8 mouse cellular contexts compared by ENCODE assay signal in genomic region chr10:25298264-25298671, GRCm38 (mm10). TPM values are rescaled to one million over a fixed set of nuclear protein-coding genes. Genes with fewer than 3 reads are reported as not detected.
DNase-seq lines count a peak whose midpoint lies in the region; ATAC-seq lines count a peak whose summit lies in the region.

No protein-coding gene starts in this region.

- H3K4me3 ChIP-seq in forebrain, embryonic 10.5 days, result peak overlapping the region; percentile 71; the same call in 1 of the 2 replicates
- no peak overlapping the region for H3K4me3 ChIP-seq in forebrain, embryonic 15.5 days
- H3K4me3 ChIP-seq in hindbrain, embryonic 12.5 days, result 0 out of 2 replicates have a peak overlapping the region, but pooled peaks have one; percentile 55
- peak overlapping the region; percentile 80 for H3K4me3 ChIP-seq in liver, embryonic 13.5 days (replicated peaks)
- H3K4me3 ChIP-seq in neural tube, embryonic 15.5 days (replicated peaks), result no peak overlapping the region

- H3K9ac ChIP-seq in forebrain, embryonic 15.5 days (replicated peaks), result no peak overlapping the region
- no peak overlapping the region for H3K9ac ChIP-seq in hindbrain, embryonic 12.5 days
- peak overlapping the region; percentile 84 for H3K9ac ChIP-seq in liver, embryonic 13.5 days
- no peak overlapping the region for H3K9ac ChIP-seq in neural tube, embryonic 15.5 days (replicated peaks)

- no peak for ATAC-seq in forebrain, embryonic 15.5 days (replicated peaks)
- ATAC-seq in hindbrain, embryonic 12.5 days (ENCODE audit: low FRiP score), result no peak
- ATAC-seq in liver, embryonic 13.5 days (ENCODE audit: low read depth), result peak; percentile 55
- no peak for ATAC-seq in neural tube, embryonic 15.5 days (ENCODE audit: low FRiP score)

- no peaks in the 10 kb centered on the region for H3K27me3 ChIP-seq in forebrain, embryonic 10.5 days (ENCODE audit: poor library complexity, severe bottlenecking)
- H3K27me3 ChIP-seq in forebrain, embryonic 15.5 days, result no peaks in the 10 kb centered on the region
- no peaks in the 10 kb centered on the region for H3K27me3 ChIP-seq in hindbrain, embryonic 12.5 days
- H3K27me3 ChIP-seq in liver, embryonic 13.5 days, result no peaks in the 10 kb centered on the region
- 0 out of 2 replicates have a peak, but pooled peaks cover 2% of the 10 kb centered on the region for H3K27me3 ChIP-seq in neural tube, embryonic 15.5 days (replicated peaks)

- no peaks in the 10 kb centered on the region for H3K9me3 ChIP-seq in forebrain, embryonic 10.5 days
- no peaks in the 10 kb centered on the region for H3K9me3 ChIP-seq in forebrain, embryonic 15.5 days
- no peaks in the 10 kb centered on the region for H3K9me3 ChIP-seq in hindbrain, embryonic 12.5 days (replicated peaks)
- no peaks in the 10 kb centered on the region for H3K9me3 ChIP-seq in liver, embryonic 13.5 days (replicated peaks)
- no peaks in the 10 kb centered on the region for H3K9me3 ChIP-seq in neural tube, embryonic 15.5 days (replicated peaks)

- H3K4me1 ChIP-seq in forebrain, embryonic 10.5 days, result peaks cover 16% of the 10 kb centered on the region
- peaks cover 7% of the 10 kb centered on the region; the same call in 1 of the 2 replicates for H3K4me1 ChIP-seq in forebrain, embryonic 15.5 days
- H3K4me1 ChIP-seq in hindbrain, embryonic 12.5 days, result peaks cover 6% of the 10 kb centered on the region
- H3K4me1 ChIP-seq in liver, embryonic 13.5 days (replicated peaks), result peaks cover 62% of the 10 kb centered on the region
- peaks cover 17% of the 10 kb centered on the region for H3K4me1 ChIP-seq in neural tube, embryonic 15.5 days

- peak overlapping the region; percentile 93 for H3K27ac ChIP-seq in forebrain, embryonic 10.5 days
- no peak overlapping the region for H3K27ac ChIP-seq in forebrain, embryonic 15.5 days (replicated peaks)
- 0 out of 2 replicates have a peak overlapping the region, but pooled peaks have one; percentile 40 for H3K27ac ChIP-seq in hindbrain, embryonic 12.5 days
- peak overlapping the region; percentile 98 for H3K27ac ChIP-seq in liver, embryonic 13.5 days
- no peak overlapping the region for H3K27ac ChIP-seq in neural tube, embryonic 15.5 days (replicated peaks)

- no peak overlapping the region for H3K4me2 ChIP-seq in forebrain, embryonic 15.5 days (replicated peaks)
- H3K4me2 ChIP-seq in hindbrain, embryonic 12.5 days (replicated peaks), result peak overlapping the region; percentile 54; the same call in 1 of the 2 replicates
- H3K4me2 ChIP-seq in liver, embryonic 13.5 days, result peak overlapping the region; percentile 78
- H3K4me2 ChIP-seq in neural tube, embryonic 15.5 days, result peak overlapping the region; percentile 73

- DNase-seq in forebrain, embryonic 10.5 days (ENCODE audit: extremely low spot score, low spot score), result no peak
- peak; percentile 59 for DNase-seq in c-Kit-positive CD71-positive TER-119-positive erythroid progenitor cells, embryonic 14.5 days (ENCODE audit: low spot score)
- peak; percentile 54 for DNase-seq in liver, embryonic 13.5 days
- no peak for DNase-seq in frontal cortex, postnatal 36 days (ENCODE audit: low spot score in 2 of 2)
- no peak for DNase-seq in cerebellum, adult 11 months

- H3K36me3 ChIP-seq in forebrain, embryonic 10.5 days (replicated peaks), result no peaks in the 10 kb centered on the region
- H3K36me3 ChIP-seq in forebrain, embryonic 15.5 days, result no peaks in the 10 kb centered on the region
- no peaks in the 10 kb centered on the region for H3K36me3 ChIP-seq in hindbrain, embryonic 12.5 days
- no peaks in the 10 kb centered on the region for H3K36me3 ChIP-seq in liver, embryonic 13.5 days
- no peaks in the 10 kb centered on the region for H3K36me3 ChIP-seq in neural tube, embryonic 15.5 days

- 91% methylated on average over 4 of the region's 4 CpGs for WGBS in forebrain, embryonic 10.5 days
- WGBS in forebrain, embryonic 15.5 days, result 93% methylated on average over 4 of the region's 4 CpGs
- 91% methylated on average over 4 of the region's 4 CpGs for WGBS in hindbrain, embryonic 12.5 days
- 21% methylated on average over 4 of the region's 4 CpGs for WGBS in liver, embryonic 13.5 days (ENCODE audit: insufficient replicate concordance)
- 90% methylated on average over 4 of the region's 4 CpGs for WGBS in neural tube, embryonic 15.5 days

RNA-seq across cellular contexts. Expression of gene Akap7, which starts 9.4 kb away (rescaled TPM):
- 15.1 and 16.4 TPM in 2 replicates for polyA plus RNA-seq in forebrain, embryonic 10.5 days (2016; fragmentation: Nextera tagmentation; extraction: Ambion mirVana)
- polyA plus RNA-seq in forebrain, embryonic 15.5 days (2015; fragmentation: Nextera tagmentation; extraction: Ambion mirVana), result 24.5 and 28.3 TPM in 2 replicates
- 22.8 TPM in 2 replicates for polyA plus RNA-seq in hindbrain, embryonic 12.5 days (2016; fragmentation: Nextera tagmentation; extraction: Ambion mirVana)
- 26.0 and 32.6 TPM in 2 replicates for polyA plus RNA-seq in liver, embryonic 13.5 days (2015; fragmentation: Nextera tagmentation; extraction: Ambion mirVana)
- polyA plus RNA-seq in neural tube, embryonic 15.5 days (2015; fragmentation: Nextera tagmentation; extraction: Ambion mirVana), result 49.4 and 53.0 TPM in 2 replicates

Comparison
In these comparisons a context has a peak if more than half of its experiments do, and no peak if none do; other contexts are left out.
1. H3K27ac ChIP-seq: peak in forebrain, embryonic 10.5 days (single experiment), hindbrain, embryonic 12.5 days (single experiment) and liver, embryonic 13.5 days (single experiment); none in forebrain, embryonic 15.5 days (single experiment) and neural tube, embryonic 15.5 days (single experiment).
2. H3K4me3 ChIP-seq: peak in forebrain, embryonic 10.5 days (single experiment), hindbrain, embryonic 12.5 days (single experiment) and liver, embryonic 13.5 days (single experiment); none in forebrain, embryonic 15.5 days (single experiment) and neural tube, embryonic 15.5 days (single experiment).
3. DNase-seq: peak in c-Kit-positive CD71-positive TER-119-positive erythroid progenitor cells, embryonic 14.5 days (single experiment) and liver, embryonic 13.5 days (single experiment); none in forebrain, embryonic 10.5 days (single experiment), frontal cortex, postnatal 36 days (0 of 2) and cerebellum, adult 11 months (single experiment).